Mouse (Mus musculus): ENCODE measurements at regions not wholly inside any gene's neighbourhood (a gene's known extent, or its start where the extent isn't known, plus 50 kb on each side); places are given as distances from the start of the nearest gene placed in this dataset.

DNA sequence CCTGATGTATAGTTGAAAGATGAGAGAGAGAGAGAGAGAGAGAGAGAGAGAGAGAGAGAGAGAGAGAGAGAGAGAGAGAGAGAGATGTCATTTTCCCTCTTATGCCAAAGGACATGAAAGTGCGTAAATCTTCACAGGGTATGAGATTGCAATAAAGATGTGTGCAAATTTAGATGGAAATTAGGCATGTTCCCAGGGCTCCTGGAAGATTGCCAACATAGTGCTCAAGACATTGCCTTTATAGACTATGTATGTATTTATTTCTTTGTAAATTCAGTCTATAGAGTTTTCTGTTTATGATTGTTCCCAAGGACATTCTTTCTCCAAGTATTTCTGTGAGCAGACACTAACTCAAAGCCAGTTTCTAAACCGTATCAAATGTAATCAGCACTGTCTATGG, 376.5 kb upstream of the Zeb2 start:
- in situ Hi-C loops (cut with MboI; ENCODE audit: low pct_unique_long_range_greater_than_20kb) = no loop called here
- CTCF ChIA-PET = no interaction called here
- H3K27me3 ChIP-seq = peaks cover 4% of the 10 kb centered on the region
- no peak for TF ChIP-seq CTCF (IDR thresholded peaks at IDR 0.05)
- POLR2A ChIA-PET = no interaction called here
- ATAC-seq = no peak
- no peak for DNase-seq (ENCODE audit: low read depth, low spot score)

DNA sequence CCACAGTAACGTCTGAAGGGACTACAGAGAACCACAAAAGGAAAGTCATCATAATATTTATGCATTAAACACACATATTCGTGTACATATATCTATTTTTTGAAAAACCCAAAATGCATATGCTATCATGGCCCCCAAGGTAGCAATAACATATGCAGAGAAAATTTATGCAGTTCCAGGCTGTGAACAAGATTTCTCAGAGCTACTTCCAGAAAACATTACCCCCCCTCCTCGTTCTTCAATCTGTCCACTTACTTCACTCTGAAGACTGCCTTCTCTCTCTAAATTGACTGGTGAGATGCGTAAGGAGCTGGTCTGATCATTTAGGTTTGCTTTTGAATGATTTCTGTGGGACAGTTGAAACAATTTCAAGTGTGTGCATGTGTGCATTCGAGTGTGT, 369.3 kb upstream of the Zeb2 start:
- DNase-seq (ENCODE audit: low read depth, low spot score) = no peak
- CTCF ChIA-PET = interaction anchor here (1.4 kb wide), 1 partner anchor 32 kb away, joined by 3 read pairs; no protein-coding TSS in a partner anchor
- no peak for TF ChIP-seq CTCF (IDR thresholded peaks at IDR 0.05)
- POLR2A ChIA-PET = no interaction called here
- no peaks in the 10 kb centered on the region for H3K27me3 ChIP-seq
- ATAC-seq = no peak
- in situ Hi-C loops (cut with MboI; ENCODE audit: low pct_unique_long_range_greater_than_20kb) = no loop called here

DNA sequence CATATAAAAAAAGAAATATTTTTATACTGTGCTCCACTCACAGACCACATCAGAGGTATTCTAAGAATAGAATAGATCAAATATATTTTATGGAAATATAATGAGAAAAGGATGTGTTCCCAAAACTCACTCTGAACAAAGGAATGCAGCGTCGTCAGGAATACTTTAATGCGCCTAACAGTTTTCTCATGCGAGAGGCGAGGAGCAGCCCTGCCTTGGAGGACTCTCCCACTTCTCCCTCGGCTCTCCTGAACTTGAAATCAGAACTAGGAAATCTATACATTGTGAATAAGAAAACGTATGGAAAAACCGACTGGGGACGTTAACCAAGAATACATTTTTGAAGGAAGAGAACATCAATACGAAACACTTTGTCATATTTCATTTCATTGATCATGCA, 368.3 kb upstream of the Zeb2 start:
- POLR2A ChIA-PET = no interaction called here
- in situ Hi-C loops (cut with MboI; ENCODE audit: low pct_unique_long_range_greater_than_20kb) = no loop called here

DNA sequence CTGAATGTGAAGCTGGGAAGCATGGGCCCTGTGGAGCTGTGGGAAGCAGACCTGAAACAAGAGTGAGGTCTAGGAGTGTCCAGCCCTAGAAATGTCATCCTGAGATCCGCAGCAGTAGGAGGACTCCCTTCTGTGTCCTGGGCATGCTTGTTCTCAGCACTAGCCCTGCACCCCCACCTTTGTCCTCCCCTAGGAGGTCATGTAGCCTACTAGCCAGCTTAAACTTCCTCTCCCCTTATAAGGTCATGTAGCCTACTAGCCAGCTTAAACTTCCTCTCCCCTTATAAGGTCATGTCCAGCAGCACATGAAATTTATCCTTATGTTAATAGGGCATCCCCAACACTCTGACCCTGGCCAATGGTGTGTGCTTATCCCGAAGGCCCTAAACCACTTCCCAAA, 363.5 kb upstream of the Zeb2 start:
- DNase-seq (ENCODE audit: low read depth, low spot score) = no peak
- H3K27me3 ChIP-seq = no peaks in the 10 kb centered on the region
- no peak for ATAC-seq
- in situ Hi-C loops (cut with MboI; ENCODE audit: low pct_unique_long_range_greater_than_20kb) = no loop called here
- no peak for TF ChIP-seq CTCF (IDR thresholded peaks at IDR 0.05)
- ChIA-PET POLR2A (no interaction called here), CTCF (no interaction called here)

More for the DNA sequence above, 368.3 kb upstream of the Zeb2 start:
- H3K27me3 ChIP-seq = no peaks in the 10 kb centered on the region
- DNase-seq (ENCODE audit: low read depth, low spot score) (no peak), ATAC-seq (no peak)
- CTCF ChIA-PET = interaction anchor here (0.9 kb wide), 1 partner anchor 10 kb away, joined by 3 read pairs; no protein-coding TSS in a partner anchor
- no peak for TF ChIP-seq CTCF (IDR thresholded peaks at IDR 0.05)

DNA sequence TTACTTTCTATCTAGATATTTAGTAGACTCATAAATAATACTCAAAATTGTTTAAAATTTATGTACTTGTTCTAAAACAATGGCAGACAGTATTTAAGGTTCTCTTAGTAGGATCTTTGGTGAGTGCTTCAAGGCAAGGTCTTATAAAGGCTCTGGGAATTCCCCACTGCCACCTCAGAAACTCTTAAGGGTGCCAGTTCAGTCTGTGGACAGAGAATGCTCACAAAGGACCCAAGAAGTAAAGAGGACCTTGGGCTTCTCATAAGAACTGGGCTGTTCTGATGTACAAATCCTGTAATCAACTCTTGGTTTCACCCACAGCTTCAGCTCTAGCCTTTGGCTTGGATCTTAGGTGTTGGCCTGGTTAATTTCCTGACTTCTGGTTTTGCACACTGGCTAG, 358.8 kb upstream of the Zeb2 start:
- DNase-seq (ENCODE audit: low read depth, low spot score) (no peak), ATAC-seq (no peak)
- TF ChIP-seq CTCF (IDR thresholded peaks at IDR 0.05) = no peak
- ChIA-PET POLR2A (no interaction called here), CTCF (no interaction called here)
- no peaks in the 10 kb centered on the region for H3K27me3 ChIP-seq
- in situ Hi-C loops (cut with MboI; ENCODE audit: low pct_unique_long_range_greater_than_20kb) = no loop called here

DNA sequence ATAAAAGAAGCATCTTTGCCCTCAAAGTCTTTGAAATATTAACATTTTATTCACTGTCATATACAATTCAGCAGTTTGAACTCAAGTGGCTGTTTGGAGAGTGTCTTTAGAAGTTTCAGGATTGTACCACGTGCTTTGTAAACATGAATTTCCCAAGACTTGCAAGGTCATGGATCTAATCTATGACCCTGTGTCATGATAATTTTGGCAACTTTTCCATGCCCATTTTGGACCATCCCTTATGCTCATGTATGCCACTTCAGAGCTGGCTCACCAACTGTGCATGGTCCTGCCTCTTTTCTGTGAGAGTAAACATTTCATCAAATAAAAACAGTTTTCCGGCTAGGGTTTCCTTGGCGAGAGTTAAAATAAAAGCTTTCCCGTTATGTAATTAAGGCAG, 347.1 kb upstream of the Zeb2 start:
- ATAC-seq = no peak
- TF ChIP-seq CTCF (IDR thresholded peaks at IDR 0.05) = no peak
- no peaks in the 10 kb centered on the region for H3K27me3 ChIP-seq
- POLR2A ChIA-PET = no interaction called here
- in situ Hi-C loops (cut with MboI; ENCODE audit: low pct_unique_long_range_greater_than_20kb) = no loop called here
- CTCF ChIA-PET = no interaction called here
- DNase-seq (ENCODE audit: low read depth, low spot score) = no peak

GRCm38 (mm10) chr2:45459410-45459809, 342.2 kb upstream of the Zeb2 start:
- ChIA-PET CTCF (no interaction called here), POLR2A (no interaction called here)
- DNase-seq (ENCODE audit: low read depth, low spot score) (no peak), ATAC-seq (no peak)
- no peaks in the 10 kb centered on the region for H3K27me3 ChIP-seq
- no peak for TF ChIP-seq CTCF (IDR thresholded peaks at IDR 0.05)
- in situ Hi-C loops (cut with MboI; ENCODE audit: low pct_unique_long_range_greater_than_20kb) = no loop called here

GRCm38 (mm10) chr2:45454811-45455210, 337.6 kb upstream of the Zeb2 start:
- no peaks in the 10 kb centered on the region for H3K27me3 ChIP-seq
- CTCF ChIA-PET = no interaction called here
- no peak for DNase-seq (ENCODE audit: low read depth, low spot score)
- ATAC-seq = no peak
- POLR2A ChIA-PET = no interaction called here
- no peak for TF ChIP-seq CTCF (IDR thresholded peaks at IDR 0.05)
- in situ Hi-C loops (cut with MboI; ENCODE audit: low pct_unique_long_range_greater_than_20kb) = no loop called here

GRCm38 (mm10) chr2:45439146-45439545, 322.0 kb upstream of the Zeb2 start:
- no peak for ATAC-seq
- CTCF ChIA-PET = no interaction called here

GRCm38 (mm10) chr2:45438739-45439138, 321.5 kb upstream of the Zeb2 start:
- TF ChIP-seq CTCF (IDR thresholded peaks at IDR 0.05) = no peak
- H3K27me3 ChIP-seq = no peaks in the 10 kb centered on the region
- ChIA-PET CTCF (no interaction called here), POLR2A (no interaction called here)
- ATAC-seq (no peak), DNase-seq (ENCODE audit: low read depth, low spot score) (no peak)
- in situ Hi-C loops (cut with MboI; ENCODE audit: low pct_unique_long_range_greater_than_20kb) = no loop called here

More at GRCm38 (mm10) chr2:45439146-45439545, 322.0 kb upstream of the Zeb2 start:
- POLR2A ChIA-PET = no interaction called here
- in situ Hi-C loops (cut with MboI; ENCODE audit: low pct_unique_long_range_greater_than_20kb) = no loop called here
- no peak for DNase-seq (ENCODE audit: low read depth, low spot score)
- TF ChIP-seq CTCF (IDR thresholded peaks at IDR 0.05) = no peak
- no peaks in the 10 kb centered on the region for H3K27me3 ChIP-seq

DNA sequence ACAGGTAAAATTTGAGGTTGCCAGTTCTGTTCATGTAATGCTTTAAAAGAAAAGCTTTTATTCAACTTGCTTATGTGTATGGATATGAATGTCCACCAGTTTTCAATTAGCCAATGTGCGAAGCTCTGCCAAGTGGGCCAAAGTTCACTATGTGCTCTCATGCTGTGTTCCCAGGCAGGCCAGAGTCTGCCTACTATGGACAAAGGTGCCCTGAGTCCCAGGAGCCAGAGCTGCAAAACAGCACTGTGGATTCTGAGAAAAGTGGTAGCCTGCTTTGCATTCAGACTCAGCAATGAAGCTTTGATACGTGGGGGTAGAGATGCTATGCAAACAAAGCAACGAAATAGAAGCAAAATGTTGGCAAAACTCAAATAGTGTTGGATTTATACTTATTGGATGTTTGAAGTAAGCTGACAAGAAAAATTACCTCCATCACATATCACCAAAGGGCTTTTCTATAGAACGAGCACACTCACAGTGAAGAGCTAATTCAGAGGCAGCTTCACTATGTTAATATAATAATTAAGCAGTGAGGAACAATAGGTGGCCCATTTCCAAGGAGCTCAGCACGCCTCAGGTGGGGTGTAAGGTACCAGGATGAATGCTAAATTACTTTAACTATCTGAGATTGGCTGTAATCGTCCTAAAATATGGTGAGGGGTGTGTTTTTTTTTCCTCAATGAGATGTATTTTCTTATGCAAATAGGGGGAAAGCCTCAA, 318.2 kb upstream of the Zeb2 start:
- no peak for TF ChIP-seq CTCF (IDR thresholded peaks at IDR 0.05)
- in situ Hi-C loops (cut with MboI; ENCODE audit: low pct_unique_long_range_greater_than_20kb) = no loop called here
- DNase-seq (ENCODE audit: low read depth, low spot score) (no peak), ATAC-seq (no peak)
- ChIA-PET CTCF (interaction anchor here (1.1 to 1.3 kb wide), 2 partner anchors 8 to 64 kb away, joined by 3 read pairs; no protein-coding TSS in a partner anchor), POLR2A (no interaction called here)
- no peaks in the 10 kb centered on the region for H3K27me3 ChIP-seq

DNA sequence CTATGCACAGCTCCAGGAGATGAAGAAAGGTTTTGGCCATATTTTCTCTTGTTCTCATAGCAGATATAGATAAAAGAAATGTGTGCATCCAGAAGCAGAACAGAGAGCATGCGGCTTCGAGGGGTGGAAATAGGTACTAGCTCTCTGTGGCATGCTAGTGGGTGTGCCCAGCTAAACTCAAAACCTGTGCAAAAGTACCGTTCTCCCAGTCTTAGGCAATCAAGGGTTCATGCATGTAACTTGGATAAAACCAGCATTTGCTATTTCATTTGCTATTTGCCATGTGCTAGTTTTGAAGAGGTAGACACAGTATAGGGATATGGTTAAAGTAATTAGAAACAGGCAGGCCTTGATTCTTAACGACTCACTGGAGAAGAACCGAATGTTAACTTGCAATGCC, 317.6 kb upstream of the Zeb2 start:
- ChIA-PET POLR2A (no interaction called here), CTCF (interaction anchor here (1.1 kb wide), 1 partner anchor 63 kb away, joined by 3 read pairs; no protein-coding TSS in a partner anchor)
- ATAC-seq (no peak), DNase-seq (ENCODE audit: low read depth, low spot score) (no peak)
- in situ Hi-C loops (cut with MboI; ENCODE audit: low pct_unique_long_range_greater_than_20kb) = no loop called here
- no peaks in the 10 kb centered on the region for H3K27me3 ChIP-seq
- no peak for TF ChIP-seq CTCF (IDR thresholded peaks at IDR 0.05)

Data from Patski (cell line).